Mouse (Mus musculus) testis, postnatal 10 days (tissue): ENCODE measurements at regions not wholly inside any gene's neighbourhood (a gene's known extent, or its start where the extent isn't known, plus 50 kb on each side); places are given as distances from the start of the nearest gene placed in this dataset.

Experiments used
- DNase-seq: peaks from one replicate; pipeline ENCODE4 v3.0.0; 2021; ENCODE audit warnings: low spot score

DNA sequence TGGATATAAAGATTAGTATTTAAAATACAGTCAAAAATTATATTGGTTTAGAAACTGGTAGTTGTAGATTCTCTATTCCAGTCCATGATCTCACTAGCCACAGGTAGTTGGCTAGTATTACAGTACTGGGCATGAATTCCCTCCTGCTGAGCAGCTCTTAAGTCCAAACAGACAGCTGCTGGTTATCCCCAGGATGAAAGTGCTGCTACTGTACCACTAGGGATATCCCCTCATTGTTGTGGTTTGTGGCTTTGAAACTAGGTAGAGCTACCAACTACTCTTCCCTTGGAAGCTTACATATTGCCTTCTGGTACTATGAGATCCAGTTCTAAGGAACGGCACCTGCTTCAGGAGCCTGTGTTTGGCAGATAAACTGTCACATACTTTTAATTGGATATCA, 97.9 kb upstream of the Pter start:
- no peak for DNase-seq

DNA sequence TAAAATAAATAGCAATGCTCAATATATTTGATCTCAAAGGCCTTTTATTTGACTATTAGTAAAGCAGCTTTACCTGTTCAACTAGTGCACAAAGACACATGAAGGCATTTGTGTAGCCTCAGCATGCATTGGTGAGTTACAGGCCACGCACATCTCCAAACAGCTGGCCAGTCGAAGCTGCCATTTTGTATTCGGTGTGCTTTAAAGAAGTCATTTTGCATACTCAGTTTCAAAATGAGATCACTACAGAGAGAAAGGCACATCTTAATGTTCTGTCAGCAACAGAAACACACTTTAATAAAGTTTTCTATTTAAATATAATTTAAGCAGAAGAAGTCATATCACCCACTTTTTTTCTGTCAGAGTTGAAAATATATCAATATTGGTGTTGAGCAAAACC, 90.3 kb upstream of the Pter start:
- DNase-seq = no peak

DNA sequence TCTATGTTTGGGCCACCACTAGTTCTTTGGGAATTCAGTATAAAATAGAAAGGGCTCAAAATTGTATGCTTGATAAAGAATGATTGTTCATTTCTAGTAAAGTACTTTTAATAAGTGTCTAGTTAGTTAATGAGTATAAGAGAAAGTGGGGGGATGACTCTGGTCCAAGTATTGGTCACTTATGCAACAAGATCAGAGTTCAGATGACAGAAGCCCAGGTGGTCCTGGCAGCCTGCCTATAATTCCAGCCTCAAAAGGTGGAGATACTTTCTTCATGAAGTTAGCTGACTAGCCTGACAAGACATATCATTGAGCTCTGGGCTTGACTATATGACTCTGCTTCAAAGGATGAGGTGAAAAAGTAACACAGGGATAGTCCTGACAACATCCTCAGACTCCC, 57.3 kb upstream of the Pter start:
- DNase-seq = no peak

DNA sequence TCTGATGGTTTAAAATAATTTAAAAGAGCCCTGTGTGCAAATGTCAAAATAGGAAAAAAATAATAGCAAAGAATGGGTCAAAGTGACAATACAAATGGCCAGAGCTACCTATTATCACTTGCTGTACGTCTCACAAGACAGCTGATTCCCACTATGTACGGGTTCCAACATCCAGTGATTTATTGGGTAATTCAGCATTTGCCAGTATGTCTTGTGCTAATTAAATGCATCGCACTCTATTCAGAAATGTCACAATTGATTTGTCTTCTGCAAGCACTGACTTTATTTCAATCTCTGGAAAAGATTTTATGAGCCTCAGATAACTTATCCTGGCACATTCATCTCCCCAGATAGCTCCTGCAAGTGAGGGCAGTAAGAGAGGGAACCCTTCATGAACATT, 55.1 kb upstream of the Pter start:
- DNase-seq = no peak
